Mouse (Mus musculus): ENCODE measurements around the gene Olfr716. TPM values are rescaled to one million over a fixed set of nuclear protein-coding genes. Genes with fewer than 3 reads are reported as not detected.
"Not testable (repeated sequence)": the region's sequence is repeated elsewhere in the genome, so short reads cannot be mapped to it uniquely, and the experiment has no call there.

Gene Olfr716
- not detected in 2 replicates for polyA plus RNA-seq (2012; ENCODE audit: insufficient read depth, insufficient read length, missing spikeins)

- not testable (repeated sequence) for H3K4me1 ChIP-seq (ENCODE audit: control insufficient read depth, insufficient read depth, low read length); H3K4me3 ChIP-seq (ENCODE audit: insufficient read depth, low read length); H3K27ac ChIP-seq (ENCODE audit: insufficient read depth, low read depth, low read length)
Measured at GRCm38 (mm10) chr7:107138027-107138426, at the start of gene Olfr716. Olfr716 (plus strand) TSS chr7:107138327.

- no peaks in the 10 kb centered on the region for H3K4me1 ChIP-seq (ENCODE audit: control insufficient read depth, insufficient read depth, low read length)
- H3K4me3 ChIP-seq (ENCODE audit: insufficient read depth, low read length) = no peak within 1 kb of the TSS
- H3K27ac ChIP-seq (ENCODE audit: insufficient read depth, low read depth, low read length) = no peak within 1 kb of the TSS
- TF ChIP-seq CTCF (IDR thresholded peaks at IDR 0.05; ENCODE audit: low read depth, low read length) = no peak
- TF ChIP-seq POLR2A (IDR thresholded peaks at IDR 0.05; ENCODE audit: borderline replicate concordance, low read depth, low read length) = no peak
Measured at GRCm38 (mm10) chr7:107092920-107093319, 45.2 kb upstream of the Olfr716 start, which contains the start of gene Olfr17. Olfr17 (plus strand) TSS chr7:107093220.

DNA sequence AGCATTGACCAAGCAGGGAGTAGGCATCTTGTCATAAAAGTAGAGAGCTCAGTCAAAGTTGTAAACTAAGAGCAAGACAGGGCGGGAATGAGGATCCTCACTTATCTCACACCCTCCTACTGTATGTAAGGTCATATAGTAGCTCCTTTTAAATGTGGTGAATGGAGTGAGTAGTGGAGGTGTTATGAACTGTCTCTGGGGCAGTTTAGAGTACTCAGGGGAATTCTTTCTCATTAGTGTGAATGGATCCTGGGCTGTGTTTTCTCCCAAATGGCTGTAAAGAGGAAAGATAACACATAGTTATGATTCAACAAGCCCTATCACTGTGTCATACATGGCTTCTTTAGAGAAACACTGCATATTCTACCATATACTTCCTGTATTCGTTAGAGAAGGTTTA is 27.9 kb upstream of the Olfr716 start, which contains the start of gene Olfr715b:
TSS of gene Olfr715b (minus strand) at position 101 of the 400 bp plus-strand sequence.
- not testable (repeated sequence) for H3K4me1 ChIP-seq (ENCODE audit: control insufficient read depth, insufficient read depth, low read length); H3K27ac ChIP-seq (ENCODE audit: insufficient read depth, low read depth, low read length); H3K4me3 ChIP-seq (ENCODE audit: insufficient read depth, low read length)

- not testable (repeated sequence) for H3K4me3 ChIP-seq (ENCODE audit: insufficient read depth, low read length); H3K27ac ChIP-seq (ENCODE audit: insufficient read depth, low read depth, low read length); H3K4me1 ChIP-seq (ENCODE audit: control insufficient read depth, insufficient read depth, low read length)
Measured at GRCm38 (mm10) chr7:107130983-107131382, 7.1 kb upstream of the Olfr716 start, which contains the start of gene Olfr715. Olfr715 (minus strand) TSS chr7:107131083.

DNA sequence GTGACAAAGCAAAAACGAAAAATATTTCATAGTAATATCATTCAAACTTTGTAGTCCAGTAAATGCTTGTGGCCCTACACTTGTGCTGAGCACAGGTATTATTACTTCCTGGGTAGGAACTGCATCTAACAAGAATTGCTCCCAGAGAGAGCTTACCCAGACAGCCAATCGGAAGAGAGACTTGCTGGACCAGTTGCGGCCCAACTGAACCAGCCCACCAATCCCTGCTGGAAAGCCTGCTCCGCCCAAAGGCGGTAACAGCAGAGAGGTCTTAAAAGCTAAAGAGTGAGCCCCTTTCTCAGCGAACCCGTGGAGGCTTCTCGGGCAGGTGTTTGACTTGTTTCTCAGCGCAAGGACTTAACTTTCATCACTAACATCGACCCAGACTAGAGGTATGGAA is 28.6 kb downstream of the Olfr716 start, which contains the start of gene Nlrp14:
TSS of gene Nlrp14 (plus strand) at position 301 of the 400 bp plus-strand sequence.
- no peak for TF ChIP-seq POLR2A (IDR thresholded peaks at IDR 0.05; ENCODE audit: borderline replicate concordance, low read depth, low read length)
- no peak for TF ChIP-seq CTCF (IDR thresholded peaks at IDR 0.05; ENCODE audit: low read depth, low read length)
- Histone ChIP-seq H3K4me1 (ENCODE audit: control insufficient read depth, insufficient read depth, low read length) (no peaks in the 10 kb centered on the region), H3K27ac (ENCODE audit: insufficient read depth, low read depth, low read length) (no peak within 1 kb of the TSS), H3K4me3 (ENCODE audit: insufficient read depth, low read length) (no peak within 1 kb of the TSS)

GRCm38 (mm10) chr7:107180406-107180805 is 42.3 kb downstream of the Olfr716 start:
- TF ChIP-seq CTCF (IDR thresholded peaks at IDR 0.05; ENCODE audit: low read depth, low read length) (no peak), POLR2A (IDR thresholded peaks at IDR 0.05; ENCODE audit: borderline replicate concordance, low read depth, low read length) (no peak)
- Histone ChIP-seq H3K4me3 (ENCODE audit: insufficient read depth, low read length) (no peak overlapping the region), H3K27ac (ENCODE audit: insufficient read depth, low read depth, low read length) (no peak overlapping the region), H3K4me1 (ENCODE audit: control insufficient read depth, insufficient read depth, low read length) (no peaks in the 10 kb centered on the region)

Other genes with a start within 250 kb of the Olfr716 start
- not detected in 2 replicates for gene Olfr707, start 237.1 kb upstream of the Olfr716 start, polyA plus RNA-seq (2012; ENCODE audit: insufficient read depth, insufficient read length, missing spikeins)
- not detected in 2 replicates for gene Olfr1532-ps1, start 230.3 kb upstream of the Olfr716 start, polyA plus RNA-seq (2012; ENCODE audit: insufficient read depth, insufficient read length, missing spikeins)
- gene Olfr709-ps1, start 206.1 kb upstream of the Olfr716 start, polyA plus RNA-seq (2012; ENCODE audit: insufficient read depth, insufficient read length, missing spikeins) = 0.23 TPM in 1 of 2 replicates, not detected in the other
- gene Olfr710, start 190.0 kb upstream of the Olfr716 start, polyA plus RNA-seq (2012; ENCODE audit: insufficient read depth, insufficient read length, missing spikeins) = not detected in 2 replicates
- not detected in 2 replicates for gene Olfr6, start 174.4 kb upstream of the Olfr716 start, polyA plus RNA-seq (2012; ENCODE audit: insufficient read depth, insufficient read length, missing spikeins)
- not detected in 2 replicates for gene Olfr711, start 162.9 kb upstream of the Olfr716 start, polyA plus RNA-seq (2012; ENCODE audit: insufficient read depth, insufficient read length, missing spikeins)
- 0.13 TPM in 1 of 2 replicates, not detected in the other for gene Olfr2, start 132.3 kb upstream of the Olfr716 start, polyA plus RNA-seq (2012; ENCODE audit: insufficient read depth, insufficient read length, missing spikeins)
- not detected in 2 replicates for gene Olfr713, start 107.2 kb upstream of the Olfr716 start, polyA plus RNA-seq (2012; ENCODE audit: insufficient read depth, insufficient read length, missing spikeins)
- not detected in 2 replicates for gene Olfr714, start 67.3 kb upstream of the Olfr716 start, polyA plus RNA-seq (2012; ENCODE audit: insufficient read depth, insufficient read length, missing spikeins)
- not detected in 2 replicates for gene Olfr17, start 45.1 kb upstream of the Olfr716 start, polyA plus RNA-seq (2012; ENCODE audit: insufficient read depth, insufficient read length, missing spikeins)
- 0.20 TPM in 1 of 2 replicates, not detected in the other for gene Olfr715b, start 28.0 kb upstream of the Olfr716 start, polyA plus RNA-seq (2012; ENCODE audit: insufficient read depth, insufficient read length, missing spikeins)
- gene Olfr715, start 7.2 kb upstream of the Olfr716 start, polyA plus RNA-seq (2012; ENCODE audit: insufficient read depth, insufficient read length, missing spikeins) = not detected in 2 replicates
- gene Nlrp14, start 28.7 kb downstream of the Olfr716 start, polyA plus RNA-seq (2012; ENCODE audit: insufficient read depth, insufficient read length, missing spikeins) = not detected in 2 replicates
- gene Rbmxl2, start 71.1 kb downstream of the Olfr716 start, polyA plus RNA-seq (2012; ENCODE audit: insufficient read depth, insufficient read length, missing spikeins) = not detected in 2 replicates
- not detected in 2 replicates for gene Syt9, start 232.4 kb downstream of the Olfr716 start, polyA plus RNA-seq (2012; ENCODE audit: insufficient read depth, insufficient read length, missing spikeins)